Mouse (Mus musculus): ENCODE data around the gene Prpf38b.

Gene Prpf38b

GRCm38 (mm10) chr3:108900147-108900546 is 11.4 kb downstream of the Prpf38b start:
- WGBS, result 73% methylated on average over 3 of the region's 3 CpGs

GRCm38 (mm10) chr3:108898640-108899039 is 12.9 kb downstream of the Prpf38b start:
- WGBS, result 93% methylated on average over 4 of the region's 4 CpGs

DNA sequence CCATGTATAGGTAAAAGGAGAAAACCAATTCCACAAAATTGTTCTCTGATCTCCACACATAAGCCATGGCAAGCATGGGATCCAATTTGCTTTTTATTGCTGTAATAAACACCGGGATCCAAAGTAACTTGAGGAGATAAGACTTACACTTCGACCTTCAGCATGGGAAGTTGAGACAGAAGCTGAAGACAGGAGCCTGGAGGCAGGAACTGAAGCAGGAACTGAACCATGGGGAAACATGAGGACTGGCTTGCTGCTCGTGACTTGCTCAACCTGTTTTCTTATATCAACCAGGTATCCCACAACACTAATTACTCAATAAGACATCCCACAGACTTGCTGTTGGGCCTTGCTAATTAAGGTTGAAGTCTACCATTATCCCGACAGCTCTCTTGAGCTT is 18.6 kb downstream of the Prpf38b start:
- WGBS, result 85% methylated on average over 4 of the region's 4 CpGs

GRCm38 (mm10) chr3:108892080-108892479 is 19.4 kb downstream of the Prpf38b start:
- 72% methylated on average over 1 of the region's 1 CpGs for WGBS

DNA sequence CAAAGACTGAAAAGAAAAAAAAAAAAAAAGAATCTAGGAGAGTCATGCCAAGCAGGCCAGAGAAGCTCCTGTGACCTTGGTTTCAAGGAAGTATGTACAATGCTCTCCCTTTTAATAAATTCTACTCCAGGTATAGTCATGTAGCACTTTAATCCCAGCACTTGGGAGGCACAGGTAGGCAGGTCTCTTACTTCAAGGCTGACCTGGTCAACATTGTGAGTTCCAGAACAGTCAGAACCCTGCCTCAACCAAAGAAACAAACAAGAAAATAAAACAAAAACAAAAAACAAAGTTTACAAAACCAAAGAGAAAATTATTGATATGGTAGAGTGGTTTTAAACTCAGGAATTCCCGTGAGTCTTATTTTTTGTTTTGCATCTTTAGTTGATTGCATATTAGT is 21.6 kb downstream of the Prpf38b start, which contains the start of gene Fndc7:
Gene Fndc7 (minus strand): TSS at position 101 of the 400 bp plus-strand sequence.
- WGBS, result 96% methylated on average over 1 of the region's 1 CpGs

DNA sequence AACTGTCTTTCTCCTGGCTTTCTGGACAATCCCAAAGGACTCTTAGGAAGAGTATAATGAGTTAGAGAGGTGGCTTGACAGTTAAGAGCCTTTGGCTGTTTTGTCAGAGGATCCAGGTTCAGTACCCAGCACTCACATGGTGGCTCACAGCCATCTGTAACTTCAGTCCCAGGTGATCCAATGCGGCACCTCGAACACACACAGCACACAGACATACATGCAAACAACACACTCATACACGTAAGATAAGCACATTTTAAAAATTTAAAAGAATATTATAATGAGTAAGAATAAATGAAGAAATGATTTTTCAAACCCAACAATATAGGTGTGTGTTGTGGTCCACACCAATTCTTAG is 23.9 kb downstream of the Prpf38b start:
- 99% methylated on average over 3 of the region's 3 CpGs for WGBS

DNA sequence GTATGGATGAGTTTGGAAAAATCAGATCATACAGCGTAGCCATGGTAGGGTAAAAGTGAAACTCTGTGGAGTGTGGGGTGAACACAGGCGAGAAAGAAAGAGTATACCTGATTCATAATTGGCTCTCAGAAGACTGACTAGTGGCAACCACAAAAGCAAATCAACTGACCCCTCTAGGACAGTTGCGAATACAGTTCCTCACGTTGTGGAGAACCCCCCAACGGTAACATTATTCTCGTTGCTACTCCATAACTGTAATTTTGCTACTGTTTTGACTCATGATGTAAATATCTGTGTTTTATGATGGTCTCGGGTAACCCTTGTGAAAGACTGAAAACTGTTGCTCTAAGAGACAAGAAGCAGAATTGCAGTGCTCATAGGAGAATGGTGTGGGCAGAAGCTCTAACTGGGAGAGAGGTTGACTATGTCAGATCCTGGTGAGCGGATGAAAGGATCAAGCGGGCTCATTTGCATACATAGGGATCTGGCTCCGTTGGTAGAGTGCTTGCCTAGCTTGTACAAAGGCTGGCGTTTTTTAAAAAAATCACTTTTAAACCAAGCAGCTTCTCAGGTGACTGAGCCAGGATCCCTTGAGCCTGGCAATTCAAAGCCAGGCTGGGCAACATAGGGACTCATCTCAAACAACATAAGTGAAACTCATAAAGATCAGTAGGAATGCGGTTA is 24.5 kb downstream of the Prpf38b start:
- 84% methylated on average over 12 of the region's 12 CpGs for WGBS

DNA sequence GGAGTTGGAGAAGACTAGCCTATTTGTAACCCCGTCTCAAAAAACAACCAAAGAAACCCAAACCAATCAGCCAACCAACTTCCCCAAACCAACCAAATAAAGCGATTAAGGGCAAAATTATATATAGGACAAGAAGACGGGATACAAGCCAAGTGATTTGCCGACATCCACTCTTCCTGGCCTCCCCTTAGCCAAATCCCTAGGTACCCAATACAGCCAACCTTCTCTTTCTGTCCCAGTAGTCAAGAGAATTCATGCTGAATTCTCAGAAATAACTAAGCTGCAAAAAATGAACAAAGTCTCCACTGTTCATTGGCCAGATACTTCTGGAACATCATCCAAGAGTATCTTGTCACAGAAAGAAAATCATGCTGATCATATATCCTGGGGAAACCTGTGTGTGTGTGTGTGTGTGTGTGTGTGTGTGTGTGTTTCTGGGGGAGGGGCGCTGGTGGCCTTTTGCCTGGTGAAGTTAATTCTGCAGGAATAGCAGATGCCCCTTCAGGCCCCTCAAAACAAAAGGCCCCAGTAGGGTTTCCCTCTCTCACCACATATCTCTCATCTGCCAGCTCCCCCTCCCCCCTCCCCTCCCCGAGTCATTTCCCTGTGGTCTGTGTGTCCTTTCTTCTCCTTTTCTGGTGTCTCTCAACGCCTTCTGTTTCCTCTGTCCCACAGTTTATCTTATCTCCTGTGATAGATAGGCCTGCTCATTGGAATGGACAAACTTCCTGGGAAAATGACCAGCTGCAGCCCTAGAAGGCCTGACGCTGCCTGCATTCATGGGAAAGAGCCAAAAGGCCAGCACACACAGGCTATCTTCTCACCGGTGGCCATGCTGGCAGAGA is 25.6 kb downstream of the Prpf38b start:
- 71% methylated on average over 9 of the region's 9 CpGs for WGBS

- 50% methylated on average over 8 of the region's 8 CpGs for WGBS
These were observed 26.7 kb downstream of the Prpf38b start for GRCm38 (mm10) chr3:108884706-108885289.

- 54% methylated on average over 2 of the region's 2 CpGs for WGBS
These were observed 28.5 kb downstream of the Prpf38b start for GRCm38 (mm10) chr3:108883067-108883466.

DNA sequence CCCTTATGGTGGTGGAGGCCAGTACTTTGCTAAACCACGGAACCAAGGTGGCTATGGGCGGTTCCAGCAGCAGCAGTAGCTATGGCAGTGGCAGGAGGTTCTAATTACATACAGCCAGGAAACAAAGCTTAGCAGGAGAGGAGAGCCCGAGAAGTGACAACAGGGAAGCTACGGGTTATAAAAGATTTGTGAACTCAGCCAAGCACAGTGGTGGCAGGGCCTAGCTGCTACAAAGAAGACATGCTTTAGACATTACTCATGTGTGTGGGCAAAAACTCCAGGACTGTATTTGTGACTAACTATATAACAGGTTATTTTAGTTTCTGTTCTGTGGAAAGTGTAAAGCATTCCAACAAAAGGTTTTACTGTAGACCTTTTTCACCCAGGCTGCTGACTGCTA is 29.7 kb downstream of the Prpf38b start:
- 47% methylated on average over 4 of the region's 4 CpGs for WGBS

DNA sequence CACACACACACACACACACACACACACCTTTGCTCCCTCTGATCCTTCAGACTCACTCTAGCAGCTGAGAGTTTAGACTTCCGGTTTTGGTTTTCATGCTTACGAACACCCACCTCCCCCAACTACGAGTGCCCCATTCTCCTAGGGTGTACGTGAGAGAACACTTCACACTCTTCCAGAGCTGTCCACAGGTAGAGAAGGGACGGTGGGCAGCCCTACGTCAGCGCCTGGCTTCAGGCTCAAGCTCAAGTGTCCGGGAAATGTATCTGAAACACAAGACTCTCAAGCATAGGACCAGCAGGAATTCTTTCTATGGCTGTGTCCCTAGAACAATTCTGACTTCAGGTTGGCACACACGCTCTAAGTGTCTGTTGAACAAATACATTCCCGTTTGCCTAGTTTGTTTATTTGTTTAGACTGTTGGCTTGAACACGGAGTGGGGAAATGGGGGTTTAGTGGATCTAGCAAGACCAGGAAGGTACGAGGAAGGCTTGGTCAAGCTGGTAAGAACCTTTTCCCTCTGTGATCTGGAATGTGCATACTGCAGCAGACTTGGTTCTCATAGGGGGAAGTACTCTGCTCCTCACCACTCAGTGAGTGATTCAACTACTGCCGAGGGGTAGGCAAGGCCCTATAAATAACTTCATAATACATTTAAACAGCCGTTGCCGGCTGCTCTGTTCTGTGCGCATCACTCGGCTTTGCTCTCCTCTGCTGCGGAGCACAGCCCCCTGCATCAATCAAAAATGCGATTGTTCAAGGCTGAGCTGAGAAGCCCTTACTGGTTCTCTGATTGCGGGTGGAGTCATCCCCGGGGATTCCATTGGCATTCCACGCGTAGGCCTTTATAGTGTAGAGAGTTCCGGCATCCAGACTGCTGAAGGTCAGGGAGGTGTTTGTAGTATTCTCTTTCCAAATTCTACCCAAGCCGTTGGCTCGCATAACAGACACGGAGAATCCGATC is 30.7 kb downstream of the Prpf38b start:
- WGBS, result 48% methylated on average over 28 of the region's 28 CpGs

GRCm38 (mm10) chr3:108879836-108880435 is 31.6 kb downstream of the Prpf38b start:
- 36% methylated on average over 5 of the region's 5 CpGs for WGBS

GRCm38 (mm10) chr3:108879129-108879528 is 32.4 kb downstream of the Prpf38b start:
- WGBS, result 68% methylated on average over 2 of the region's 2 CpGs

GRCm38 (mm10) chr3:108870631-108871030 is 40.9 kb downstream of the Prpf38b start:
- WGBS, result 91% methylated on average over 6 of the region's 6 CpGs

DNA sequence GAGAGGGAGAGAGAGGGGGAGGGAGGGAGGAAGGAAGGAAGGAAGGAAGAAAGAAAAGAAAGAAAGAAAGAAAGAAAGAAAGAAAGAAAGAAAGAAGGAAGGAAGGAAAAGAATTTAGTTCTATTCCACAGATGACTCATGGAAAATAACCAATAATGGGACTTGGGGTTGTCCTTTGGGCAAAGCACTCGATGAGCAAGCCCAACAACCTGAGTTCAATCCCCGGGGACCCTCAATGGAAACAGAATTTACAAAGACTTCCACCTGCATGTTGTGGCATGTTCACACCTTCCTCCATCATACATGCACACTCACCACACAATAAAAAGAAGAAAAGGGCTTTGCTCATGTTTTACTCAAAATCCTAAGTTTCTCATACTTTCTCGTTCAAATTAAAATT is 44.1 kb downstream of the Prpf38b start:
- WGBS, result 92% methylated on average over 3 of the region's 3 CpGs

GRCm38 (mm10) chr3:108865676-108866075 is 45.9 kb downstream of the Prpf38b start:
- WGBS, result 79% methylated on average over 3 of the region's 3 CpGs

GRCm38 (mm10) chr3:108865129-108865528 is 46.4 kb downstream of the Prpf38b start:
- 55% methylated on average over 3 of the region's 3 CpGs for WGBS

DNA sequence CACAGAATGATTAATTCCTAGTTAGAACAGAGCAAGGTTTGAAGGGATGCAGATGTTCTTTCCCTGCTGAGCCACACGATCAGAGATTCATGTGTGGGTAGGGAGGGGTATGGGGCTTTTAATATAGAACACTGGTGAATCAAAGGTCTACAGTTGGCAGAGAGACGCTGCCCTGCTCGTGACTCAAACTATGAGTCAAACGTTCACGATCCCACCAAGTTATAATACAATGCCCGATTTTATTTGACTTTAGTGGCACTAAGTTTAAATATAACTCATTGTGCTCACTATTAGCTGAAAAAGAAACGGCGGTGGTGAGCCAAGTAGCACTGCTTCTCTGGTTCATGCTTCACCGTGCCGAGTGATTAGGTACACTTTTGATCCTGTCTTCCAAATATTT is 48.4 kb downstream of the Prpf38b start:
- whole genome bisulfite sequencing, result 48% methylated on average over 10 of the region's 10 CpGs

- WGBS, result 82% methylated on average over 4 of the region's 4 CpGs
These were observed 49.2 kb downstream of the Prpf38b start for GRCm38 (mm10) chr3:108862282-108862681.

- 85% methylated on average over 2 of the region's 2 CpGs for whole genome bisulfite sequencing
These were observed 50.7 kb downstream of the Prpf38b start for GRCm38 (mm10) chr3:108860786-108861185.
